Mouse (Mus musculus) MEL (cell line): ENCODE data around the gene Nfatc3.

Experiments used
- CTCF ChIP-seq, 3 experiments: IDR thresholded peaks in 2 of 3; conservative IDR thresholded peaks in 1 of 3; 2 replicates each; pipeline ENCODE4 v1.5.1; 2011 to 2012; ENCODE audit warnings: low read length in 3 of 3, low read depth in 2 of 3, mild to moderate bottlenecking in 2 of 3, improper control_type of control experiment in 1 of 3, inconsistent platforms in 1 of 3, mixed read lengths in 1 of 3, moderate library complexity in 1 of 3; ENCODE audit not compliant: control insufficient read depth in 1 of 3, insufficient read depth in 1 of 3, poor library complexity in 1 of 3, severe bottlenecking in 1 of 3
- E2F4 ChIP-seq: IDR thresholded peaks from 2 replicates; pipeline ENCODE4 v1.6.1; 2011; ENCODE audit warnings: low read depth, low read length, improper control_type of control experiment, borderline replicate concordance
- EP300 ChIP-seq, 2 experiments: IDR thresholded peaks; 2 replicates each; pipeline ENCODE4 v1.6.1; 2011; ENCODE audit warnings: improper control_type of control experiment in 2 of 2, low read length in 2 of 2, low read depth in 1 of 2, mild to moderate bottlenecking in 1 of 2
- GABPA ChIP-seq: IDR thresholded peaks from 2 replicates; pipeline ENCODE4 v1.6.1; 2012; ENCODE audit warnings: low read depth, mild to moderate bottlenecking, inconsistent platforms, low read length, improper control_type of control experiment, moderate library complexity
- HCFC1 ChIP-seq: IDR thresholded peaks from 2 replicates; pipeline ENCODE4 v1.6.1; 2012; ENCODE audit warnings: low read depth, mild to moderate bottlenecking, inconsistent platforms, low read length, improper control_type of control experiment, moderate library complexity
- KAT2A ChIP-seq: conservative IDR thresholded peaks from 2 replicates; pipeline ENCODE4 v1.6.1; 2012; ENCODE audit warnings: low read depth, low read length, improper control_type of control experiment, inconsistent platforms
- MAX ChIP-seq: IDR thresholded peaks from 2 replicates; pipeline ENCODE4 v1.6.1; 2011; ENCODE audit warnings: low read length, improper control_type of control experiment
- MXI1 ChIP-seq: IDR thresholded peaks from 2 replicates; pipeline ENCODE4 v1.6.1; 2011; ENCODE audit warnings: mild to moderate bottlenecking, low read depth, low read length, improper control_type of control experiment
- MYC ChIP-seq: IDR thresholded peaks from 2 replicates; pipeline ENCODE4 v1.6.1; 2011; ENCODE audit warnings: low read depth, mild to moderate bottlenecking, low read length, improper control_type of control experiment, moderate library complexity
- NRF1 ChIP-seq: IDR thresholded peaks from 2 replicates; pipeline ENCODE4 v1.6.1; 2014; ENCODE audit warnings: low read depth, mild to moderate bottlenecking, inconsistent platforms, low read length, improper control_type of control experiment, moderate library complexity; ENCODE audit not compliant: poor library complexity, insufficient read depth, severe bottlenecking
- POLR2A ChIP-seq, 2 experiments: IDR thresholded peaks; 2 replicates each; pipeline ENCODE4 v1.6.1; 2011 to 2012; ENCODE audit warnings: low read length in 2 of 2, mild to moderate bottlenecking in 2 of 2, control low read depth in 1 of 2, improper control_type of control experiment in 1 of 2, low read depth in 1 of 2, moderate library complexity in 1 of 2; ENCODE audit not compliant: control insufficient read depth in 1 of 2, insufficient read depth in 1 of 2, poor library complexity in 1 of 2
- TAL1 ChIP-seq: IDR thresholded peaks from 2 replicates; pipeline ENCODE4 v1.6.1; 2012; ENCODE audit warnings: mild to moderate bottlenecking, inconsistent platforms, low read length, moderate library complexity, mixed read lengths
- ZNF384 ChIP-seq: IDR thresholded peaks from 2 replicates; pipeline ENCODE4 v1.6.1; 2012; ENCODE audit warnings: low read depth, mild to moderate bottlenecking, inconsistent platforms, low read length, improper control_type of control experiment

DNA sequence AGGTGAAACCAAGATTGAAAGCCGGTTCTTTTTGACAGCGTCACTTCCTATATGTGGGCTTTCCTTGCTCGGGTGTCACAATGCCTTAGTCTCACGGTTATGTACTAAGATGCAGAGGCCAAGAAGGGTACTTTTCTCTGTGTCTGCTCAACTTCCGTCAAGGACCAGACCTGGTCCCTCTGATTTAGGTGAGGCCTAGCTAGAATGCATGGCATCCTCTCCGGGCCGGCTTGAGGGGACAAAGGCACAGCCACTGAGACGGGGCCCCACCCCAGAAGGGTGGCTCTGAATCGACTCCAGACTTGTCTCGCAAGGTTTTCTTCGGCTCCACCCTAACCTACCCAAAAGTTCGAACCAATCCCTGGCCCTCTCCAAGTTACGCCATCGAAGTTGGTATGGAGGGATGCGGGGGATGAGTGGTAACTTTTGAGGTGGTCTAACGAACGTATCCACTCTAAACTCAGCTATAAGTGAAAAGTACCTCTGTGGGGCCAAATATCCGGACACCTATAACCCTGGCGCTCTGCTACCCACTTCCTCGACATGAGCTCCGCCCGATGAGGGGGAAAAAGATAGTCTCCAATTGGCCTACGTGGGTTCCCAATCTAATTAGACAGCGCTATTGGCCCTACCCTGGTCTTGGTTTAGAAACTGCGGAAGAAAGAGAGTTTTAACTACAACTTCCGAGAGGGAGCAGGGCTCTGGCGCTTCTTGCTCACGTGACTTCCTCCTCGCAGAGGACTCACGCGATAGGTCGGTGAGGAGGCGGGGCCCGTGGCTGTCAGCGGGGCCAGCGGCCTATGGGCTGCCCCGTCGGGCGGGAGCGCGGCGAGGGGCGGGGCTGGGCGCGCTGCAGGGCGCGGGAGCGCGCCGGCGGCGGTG, at the start of gene Nfatc3:
- TF ChIP-seq E2F4 (no peak), KAT2A (peak; percentile 77), MAX (peak; percentile 93), CTCF (IDR thresholded peaks at IDR 0.05 in 2 of 3, conservative IDR thresholded peaks at IDR 0.05 in 1 of 3; ENCODE audit: control insufficient read depth in 1 of 3, insufficient read depth in 1 of 3, low read depth in 2 of 3, low read length in 3 of 3, poor library complexity in 1 of 3, severe bottlenecking in 1 of 3) (no peak), EP300 (IDR thresholded peaks at IDR 0.05; ENCODE audit: low read depth in 1 of 2, low read length in 2 of 2) (no peak), POLR2A (IDR thresholded peaks at IDR 0.05; ENCODE audit: control insufficient read depth in 1 of 2, insufficient read depth in 1 of 2, low read depth in 1 of 2, low read length in 2 of 2, poor library complexity in 1 of 2) (peak; percentile 50 to 92; a peak in 3 of 4 replicates), GABPA (no peak), ZNF384 (no peak), NRF1 (no peak), HCFC1 (peak; percentile 93), MXI1 (no peak), TAL1 (no peak), MYC (no peak)
